Mouse (Mus musculus) lung, postnatal 0 days (tissue): ENCODE results near the gene Phf7. TPM values are rescaled to one million over a fixed set of nuclear protein-coding genes. Genes with fewer than 3 reads are reported as not detected.

ENCODE experiments used
- ATAC-seq: fragments of 200-750 bp; cut with Nextera tagmentation; 2 replicates; pipeline ENCODE4 v1.8.0; 2017; ENCODE audit warnings: moderate library complexity
- DNase-seq: peaks from one replicate; pipeline ENCODE4 v3.0.0-alpha.2; 2016; ENCODE audit warnings: low spot score
- H3K27ac ChIP-seq: fragments of 300-500 bp; sonication (generic); 2 replicates; pipeline ENCODE4 v1.5.1; 2014; ENCODE audit warnings: antibody characterized with exemption, mild to moderate bottlenecking, low read length, mixed read lengths
- H3K27me3 ChIP-seq: fragments of 300-500 bp; sonication (generic); replicated peaks from 2 replicates; pipeline ENCODE4 v1.6.1; 2014; ENCODE audit warnings: low read length, mixed read lengths; ENCODE audit not compliant: insufficient read depth
- H3K36me3 ChIP-seq: fragments of 300-500 bp; sonication (generic); 2 replicates; pipeline ENCODE4 v1.6.1; 2014; ENCODE audit warnings: low read length, mixed read lengths; ENCODE audit not compliant: insufficient read depth
- H3K4me1 ChIP-seq: fragments of 300-500 bp; sonication (generic); 2 replicates; pipeline ENCODE4 v1.6.1; 2014; ENCODE audit warnings: antibody characterized with exemption, low read depth, low read length, mixed read lengths; ENCODE audit not compliant: insufficient read depth
- H3K4me2 ChIP-seq: fragments of 300-500 bp; sonication (generic); replicated peaks from 2 replicates; pipeline ENCODE4 v1.6.1; 2014; ENCODE audit warnings: low read depth, mild to moderate bottlenecking, low read length, moderate library complexity, mixed read lengths
- H3K4me3 ChIP-seq: fragments of 300-500 bp; sonication (generic); 2 replicates; pipeline ENCODE4 v1.5.1; 2014; ENCODE audit warnings: low read depth, low read length
- H3K9ac ChIP-seq: fragments of 300-500 bp; sonication (generic); replicated peaks from 2 replicates; pipeline ENCODE4 v1.6.1; 2014; ENCODE audit warnings: low read depth, mild to moderate bottlenecking
- H3K9me3 ChIP-seq: fragments of 300-500 bp; sonication (generic); 2 replicates; pipeline ENCODE4 v1.6.1; 2016; ENCODE audit warnings: low read length, mixed read lengths
- CTCF ChIP-seq: IDR thresholded peaks from 2 replicates; pipeline ENCODE4 v1.5.1; 2016; ENCODE audit warnings: antibody characterized with exemption, mild to moderate bottlenecking
- EP300 ChIP-seq: IDR thresholded peaks from 2 replicates; pipeline ENCODE4 v1.6.1; 2016; ENCODE audit warnings: antibody characterized with exemption, mild to moderate bottlenecking, control low read depth
- whole genome bisulfite sequencing: fragments of 180-500 bp; shearing (Covaris S2); extraction: QIAGEN DNeasy Blood & Tissue Kit; methylation state at CpG from one replicate; pipeline ENCODE4 v1.1.7; 2014; 5-methylcytosine and 5-hydroxymethylcytosine counted together
- polyA plus RNA-seq: library from polyadenylated mRNA; unstranded; fragments of >200 nt; fragmentation: Nextera tagmentation; extraction: Ambion mirVana; gene quantifications from 2 replicates; pipeline ENCODE4 v1.2.1, GENCODE M21; 2015

Phf7 gene
- polyA plus RNA-seq, 1 experiment from 2014 or later, result 18.8 TPM

DNA sequence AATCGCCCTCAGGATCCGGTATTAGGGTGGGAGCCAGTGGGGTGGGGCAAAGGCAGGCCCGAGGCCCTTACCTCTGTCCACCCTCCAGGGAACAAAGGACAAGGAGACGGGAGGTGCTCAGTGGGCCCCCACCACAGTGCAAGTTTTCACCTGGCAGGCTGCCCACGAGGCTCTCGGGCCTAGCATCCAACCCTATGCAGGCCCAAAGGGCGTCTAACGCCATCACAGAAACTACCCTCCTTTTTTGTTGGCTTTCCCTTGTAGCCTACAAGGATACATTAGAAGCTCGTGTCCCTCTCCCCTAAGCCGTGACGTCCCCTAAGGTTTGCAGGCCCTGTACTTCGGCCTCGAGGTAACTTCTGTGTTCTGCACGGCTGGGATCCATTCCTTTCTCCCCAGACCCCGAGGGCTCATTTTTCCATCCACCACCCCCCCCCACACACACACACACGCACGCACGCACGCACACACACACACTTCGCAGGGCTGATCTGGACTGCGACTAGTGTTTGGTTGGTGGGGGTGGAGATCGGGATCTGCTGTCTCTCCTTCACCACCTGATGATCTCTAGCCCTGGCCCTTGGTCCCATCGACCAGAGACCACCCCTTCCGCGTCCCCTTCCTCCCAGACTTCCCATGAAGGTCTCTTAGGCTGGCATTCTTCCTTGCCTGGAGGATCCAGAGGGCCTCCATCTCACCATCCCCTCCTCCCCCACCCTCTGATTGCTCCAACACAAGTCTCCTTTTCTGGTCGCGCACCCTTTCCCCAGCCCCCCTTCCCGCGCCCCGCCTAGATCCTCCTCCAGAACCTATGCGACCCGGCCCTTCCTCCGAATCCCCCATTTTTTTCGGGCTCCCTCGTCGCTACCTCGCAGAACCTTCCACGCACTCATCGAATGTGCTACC, 45.3 kb downstream of the Phf7 start:
- under 1% methylated on average over 39 of the region's 39 CpGs for WGBS
- peaks cover 15% of the 10 kb centered on the region; the same call in 1 of the 2 replicates for H3K36me3 ChIP-seq
- TF ChIP-seq EP300 (no peak), CTCF (no peak)
- H3K9me3 ChIP-seq, result no peaks in the 10 kb centered on the region
- peak; percentile 58 for ATAC-seq
- peak; percentile 65 for DNase-seq
- peak overlapping the region; percentile 77 for H3K4me3 ChIP-seq
- H3K4me2 ChIP-seq, result peak overlapping the region; percentile 72
- H3K4me1 ChIP-seq, result peaks cover 5% of the 10 kb centered on the region; the same call in 1 of the 2 replicates
- peak overlapping the region; percentile 93 for H3K9ac ChIP-seq
- peak overlapping the region; percentile 94 for H3K27ac ChIP-seq
- H3K27me3 ChIP-seq, result no peaks in the 10 kb centered on the region

DNA sequence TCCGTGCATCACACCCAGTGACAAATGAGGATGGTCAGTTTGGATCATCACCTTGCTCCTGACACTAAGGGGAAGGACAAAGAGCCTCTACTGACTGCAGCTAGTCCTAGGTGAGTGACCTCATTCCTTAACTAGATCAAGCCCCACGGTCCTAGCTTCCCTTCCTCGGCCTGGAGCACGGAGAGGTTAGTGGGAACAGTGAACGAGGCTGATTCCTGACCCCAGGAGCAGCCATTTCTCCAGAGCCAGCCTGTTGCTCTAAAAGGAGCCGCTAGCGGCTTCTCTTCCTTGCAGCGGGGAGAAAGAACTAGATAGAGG, 45.9 kb downstream of the Phf7 start:
- peak overlapping the region; percentile 77 for H3K4me3 ChIP-seq
- peaks cover 15% of the 10 kb centered on the region; the same call in 1 of the 2 replicates for H3K36me3 ChIP-seq
- peak; percentile 11 for ATAC-seq
- WGBS, result 5% methylated on average over 8 of the region's 8 CpGs
- peaks cover 8% of the 10 kb centered on the region; the same call in 1 of the 2 replicates for H3K4me1 ChIP-seq
- no peaks in the 10 kb centered on the region for H3K9me3 ChIP-seq
- H3K27ac ChIP-seq, result peak overlapping the region; percentile 94
- peak overlapping the region; percentile 93 for H3K9ac ChIP-seq
- H3K4me2 ChIP-seq, result peak overlapping the region; percentile 72
- DNase-seq, result peak; percentile 45
- no peaks in the 10 kb centered on the region for H3K27me3 ChIP-seq
- TF ChIP-seq CTCF (no peak), EP300 (no peak)

DNA sequence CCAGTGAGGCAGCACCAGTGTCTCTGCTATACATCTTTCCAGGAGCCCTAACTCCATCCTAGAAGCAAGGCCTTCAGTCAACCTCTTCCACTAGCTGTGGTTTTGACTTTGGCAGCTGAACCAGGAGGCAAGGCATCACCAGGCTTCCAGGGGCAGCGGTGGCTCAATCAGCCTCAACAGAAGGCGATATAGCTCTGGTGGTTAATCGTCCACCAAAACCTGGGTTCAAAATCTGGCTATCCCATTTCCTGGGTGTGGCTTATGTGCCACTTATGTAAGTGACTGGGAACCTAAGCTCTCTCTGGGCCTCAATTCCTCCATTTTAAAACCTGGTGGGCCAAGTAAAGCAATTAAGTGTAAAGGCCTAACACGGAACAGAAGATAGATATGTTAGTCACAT, 46.3 kb downstream of the Phf7 start:
- Histone ChIP-seq H3K9me3 (no peaks in the 10 kb centered on the region), H3K4me2 (peak overlapping the region; percentile 72), H3K4me3 (peak overlapping the region; percentile 77), H3K27me3 (no peaks in the 10 kb centered on the region), H3K36me3 (peaks cover 15% of the 10 kb centered on the region; the same call in 1 of the 2 replicates), H3K27ac (peak overlapping the region; percentile 94), H3K4me1 (peaks cover 11% of the 10 kb centered on the region; the same call in 1 of the 2 replicates), H3K9ac (0 out of 2 replicates have a peak overlapping the region, but pooled peaks have one; percentile 93)
- no peak for DNase-seq
- no peak for TF ChIP-seq CTCF
- no peak for TF ChIP-seq EP300
- whole genome bisulfite sequencing, result 55% methylated on average over 4 of the region's 4 CpGs
- no peak for ATAC-seq

DNA sequence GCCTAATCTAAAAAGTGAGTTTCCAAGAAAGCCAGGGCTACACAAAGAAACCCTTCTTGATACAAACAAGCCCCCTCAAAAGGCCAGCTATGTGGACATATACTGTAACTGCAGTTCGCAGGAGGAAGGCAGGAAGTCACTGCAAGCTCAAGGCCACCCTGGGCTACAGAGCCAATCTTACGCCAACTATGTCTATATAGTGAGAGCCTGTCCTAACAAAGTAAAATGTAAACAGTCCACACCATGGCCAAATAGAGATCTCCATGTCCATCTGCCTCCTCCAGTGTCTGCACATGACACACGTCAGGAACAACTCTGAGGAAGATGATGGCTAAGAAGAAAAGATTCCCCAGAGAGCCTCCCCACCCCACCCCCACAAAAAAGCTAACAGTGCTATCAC, 51.1 kb downstream of the Phf7 start:
- peak overlapping the region; percentile 45; the same call in 1 of the 2 replicates for H3K27ac ChIP-seq
- no peaks in the 10 kb centered on the region for H3K27me3 ChIP-seq
- H3K4me2 ChIP-seq, result no peak overlapping the region
- peaks cover 19% of the 10 kb centered on the region; the same call in 1 of the 2 replicates for H3K4me1 ChIP-seq
- no peak overlapping the region for H3K4me3 ChIP-seq
- 0 out of 2 replicates have a peak, but pooled peaks have one; percentile 7 for ATAC-seq
- TF ChIP-seq CTCF (peak; percentile 22; the same call in 1 of the 2 replicates), EP300 (no peak)
- H3K36me3 ChIP-seq, result peaks cover 15% of the 10 kb centered on the region; the same call in 1 of the 2 replicates
- no peaks in the 10 kb centered on the region for H3K9me3 ChIP-seq
- no peak overlapping the region for H3K9ac ChIP-seq
- 33% methylated on average over 3 of the region's 3 CpGs for WGBS
- peak; percentile 37 for DNase-seq

DNA sequence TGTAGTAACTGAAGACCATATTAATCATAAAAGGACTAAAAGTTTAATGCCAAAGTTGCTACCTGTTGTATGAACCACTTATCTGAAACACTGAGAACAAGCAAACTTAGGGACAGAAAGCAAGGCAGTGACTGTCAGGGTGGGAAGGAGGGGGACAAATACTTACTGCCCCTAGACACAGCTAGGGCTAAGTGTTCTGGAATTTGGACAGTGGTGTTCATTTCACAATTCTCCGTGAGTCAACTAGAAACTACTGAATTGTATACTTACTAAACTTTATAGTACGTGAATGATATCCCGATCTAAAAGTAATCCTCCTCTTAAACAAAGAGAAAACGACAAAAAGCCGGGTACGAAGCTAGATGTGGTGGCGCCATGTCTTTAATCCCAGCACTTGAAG, 51.5 kb downstream of the Phf7 start:
- DNase-seq (peak; percentile 67), ATAC-seq (no peak)
- TF ChIP-seq CTCF, result no peak
- 0 out of 2 replicates have a peak, but pooled peaks have one; percentile 6 for TF ChIP-seq EP300
- no peaks in the 10 kb centered on the region for H3K27me3 ChIP-seq
- H3K36me3 ChIP-seq, result peaks cover 15% of the 10 kb centered on the region; the same call in 1 of the 2 replicates
- no peak overlapping the region for H3K4me3 ChIP-seq
- no peaks in the 10 kb centered on the region for H3K9me3 ChIP-seq
- peak overlapping the region; percentile 45 for H3K27ac ChIP-seq
- 69% methylated on average over 7 of the region's 7 CpGs for whole genome bisulfite sequencing
- peaks cover 21% of the 10 kb centered on the region; the same call in 1 of the 2 replicates for H3K4me1 ChIP-seq
- H3K4me2 ChIP-seq, result no peak overlapping the region
- H3K9ac ChIP-seq, result no peak overlapping the region
